Mouse (Mus musculus) ovary, postnatal 14 days (tissue): ENCODE data around the gene Stra8.

ENCODE experiments used
- DNase-seq: peaks from one replicate; pipeline ENCODE4 v3.0.0; 2022; ENCODE audit warnings: low spot score

Stra8 gene

GRCm38 (mm10) chr6:34919956-34920355, at the start of gene Stra8:
TSS of gene Stra8 (plus strand) at chr6:34920163.
- DNase-seq: no peak

GRCm38 (mm10) chr6:34870724-34871123, 49.2 kb upstream of the Stra8 start:
- no peak for DNase-seq

DNA sequence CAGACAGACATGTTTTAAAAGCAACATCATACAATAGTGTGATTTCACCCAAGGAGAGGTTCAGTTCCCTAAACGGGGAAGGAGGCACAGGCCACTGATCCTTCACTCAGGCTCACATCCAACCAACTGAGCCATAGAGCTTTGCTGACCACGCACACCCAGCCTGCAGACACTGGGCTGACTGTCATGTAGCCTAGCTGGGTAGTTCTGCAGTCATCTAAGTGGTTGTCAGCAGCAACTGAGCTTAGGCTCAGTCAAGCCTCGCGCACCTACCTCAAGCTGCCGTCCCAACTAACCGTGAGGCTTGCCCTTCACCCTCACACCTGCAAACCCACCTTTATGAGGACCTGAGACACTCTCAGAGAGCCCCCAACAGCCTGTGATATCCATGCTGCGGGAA, 48.0 kb upstream of the Stra8 start:
- no peak for DNase-seq

DNA sequence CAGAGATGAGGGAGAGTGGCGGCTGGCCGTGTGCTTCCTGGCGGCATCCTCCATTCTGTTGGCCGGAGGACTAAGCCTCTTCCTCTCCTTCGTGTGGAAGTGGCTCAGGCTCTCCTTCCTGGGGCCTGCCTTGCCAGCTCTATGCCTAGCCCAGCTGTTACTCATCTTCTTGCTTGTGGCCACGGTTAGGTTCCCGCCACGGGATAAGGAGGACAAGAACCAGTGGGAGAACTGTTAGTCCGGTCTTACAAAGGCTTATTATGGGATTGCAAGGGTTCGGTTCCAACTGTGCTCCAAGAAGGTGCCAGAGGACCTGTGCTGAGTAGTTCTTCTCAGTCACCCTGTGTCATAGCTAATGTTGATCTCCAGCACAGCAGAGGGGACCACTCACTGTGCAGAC, 47.1 kb upstream of the Stra8 start:
- DNase-seq: no peak

DNA sequence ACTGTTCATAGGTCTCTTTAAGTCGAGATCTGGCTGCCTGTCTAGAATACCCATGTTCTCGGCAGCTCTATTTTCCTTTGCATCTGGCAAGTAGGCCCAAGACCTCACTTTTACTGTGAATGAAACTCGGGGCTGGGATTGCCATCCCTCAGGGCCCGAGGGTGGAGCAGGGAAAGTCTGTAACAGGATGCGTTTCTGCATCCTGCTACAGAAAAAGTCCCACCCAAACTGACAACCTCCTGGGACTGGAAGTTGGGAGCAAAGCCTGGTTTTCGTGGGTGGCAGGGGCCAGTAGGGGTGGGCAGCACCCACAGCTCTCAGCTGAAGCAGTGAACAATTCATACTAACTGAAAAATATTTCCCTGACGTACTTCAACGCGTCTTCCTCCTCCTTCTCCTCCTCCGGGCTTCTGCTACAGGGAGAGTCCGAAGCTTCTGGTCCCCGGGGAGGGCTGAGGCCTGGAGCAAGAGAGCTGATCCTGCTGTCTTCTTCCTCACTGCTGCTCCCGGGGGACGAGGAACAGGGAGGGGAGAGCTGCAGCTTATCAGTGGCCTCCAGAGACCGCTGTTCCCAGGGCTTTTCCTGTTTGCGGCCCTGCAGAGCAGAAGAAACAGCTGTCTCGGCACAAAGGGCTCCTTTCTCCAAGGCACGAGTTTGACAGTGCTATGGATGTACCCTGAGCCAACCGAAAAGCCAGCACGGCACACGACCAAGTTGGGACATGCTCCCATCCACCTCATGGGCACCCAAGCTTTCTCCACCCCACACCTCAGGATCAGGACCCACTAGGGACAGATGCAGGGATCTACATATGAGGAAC, 45.7 kb upstream of the Stra8 start:
- no peak for DNase-seq

DNA sequence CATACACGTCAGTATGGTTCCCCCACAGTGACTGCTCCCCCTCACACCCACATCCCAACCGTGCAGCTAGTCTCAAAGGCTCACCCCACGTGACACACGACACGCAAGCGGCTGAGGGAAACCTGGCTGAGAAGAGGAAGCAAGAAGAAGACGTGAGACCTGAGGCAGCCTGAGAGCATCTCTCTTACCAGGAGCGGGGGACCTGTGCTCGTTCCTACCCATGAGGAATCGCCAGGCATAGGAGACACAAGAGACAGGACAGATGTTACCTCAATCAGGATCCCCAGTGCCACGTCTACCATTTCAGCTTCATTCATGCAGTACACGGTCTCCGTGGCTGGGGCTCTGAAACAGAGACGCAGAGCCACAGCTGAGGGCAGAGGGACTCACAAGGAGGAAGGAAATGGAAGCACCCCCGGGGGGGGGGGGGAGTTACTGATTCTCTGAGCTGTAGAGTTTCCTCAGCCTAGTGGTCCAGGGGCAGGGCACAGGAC, 44.6 kb upstream of the Stra8 start:
- no peak for DNase-seq

GRCm38 (mm10) chr6:34875966-34876834, 43.8 kb upstream of the Stra8 start:
- no peak for DNase-seq

GRCm38 (mm10) chr6:34876835-34877156, 43.2 kb upstream of the Stra8 start:
- DNase-seq: no peak

DNA sequence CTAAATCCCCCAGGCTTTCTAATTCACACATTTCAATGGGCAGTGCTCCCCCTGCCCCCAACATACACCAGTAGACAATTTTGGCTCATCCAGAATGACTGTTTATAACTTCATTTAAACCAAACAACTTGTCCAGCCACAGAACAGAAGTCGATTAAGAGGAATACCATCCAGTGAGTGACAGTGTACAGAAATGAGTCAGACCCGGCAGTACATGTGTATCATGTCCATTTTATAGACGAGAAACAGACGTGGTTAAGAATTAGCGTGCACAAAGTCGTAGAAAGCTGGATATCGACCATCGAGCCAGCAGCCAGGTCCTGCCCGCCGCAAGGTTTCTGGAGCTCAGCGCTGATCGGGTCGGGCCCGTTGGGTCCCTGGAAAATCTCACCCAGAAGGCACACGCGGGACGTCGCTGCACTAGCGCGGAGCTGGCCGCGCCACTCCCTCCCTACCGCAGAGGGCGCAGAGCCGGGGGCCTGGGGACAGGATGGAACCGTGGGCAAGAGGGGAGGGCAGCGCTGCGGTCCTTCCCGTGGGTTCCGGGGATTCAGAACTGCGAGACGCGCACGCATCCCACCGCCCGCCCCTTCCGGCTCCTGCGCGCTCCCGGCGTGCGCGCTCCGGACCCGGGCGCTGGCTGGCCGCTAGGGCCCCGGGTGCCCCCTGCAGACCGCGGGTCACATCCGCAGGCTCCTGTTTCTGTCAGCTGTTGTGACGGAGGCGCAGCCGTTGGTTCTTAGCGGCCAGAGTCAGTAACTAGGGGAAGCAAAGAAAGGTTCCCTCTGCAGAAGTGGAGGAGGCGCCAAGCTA, 42.2 kb upstream of the Stra8 start, which contains the start of gene Cyren:
Gene Cyren, minus strand, starts transcription at position 552 of the 813 bp plus-strand sequence.
- peak; percentile 91 for DNase-seq

DNA sequence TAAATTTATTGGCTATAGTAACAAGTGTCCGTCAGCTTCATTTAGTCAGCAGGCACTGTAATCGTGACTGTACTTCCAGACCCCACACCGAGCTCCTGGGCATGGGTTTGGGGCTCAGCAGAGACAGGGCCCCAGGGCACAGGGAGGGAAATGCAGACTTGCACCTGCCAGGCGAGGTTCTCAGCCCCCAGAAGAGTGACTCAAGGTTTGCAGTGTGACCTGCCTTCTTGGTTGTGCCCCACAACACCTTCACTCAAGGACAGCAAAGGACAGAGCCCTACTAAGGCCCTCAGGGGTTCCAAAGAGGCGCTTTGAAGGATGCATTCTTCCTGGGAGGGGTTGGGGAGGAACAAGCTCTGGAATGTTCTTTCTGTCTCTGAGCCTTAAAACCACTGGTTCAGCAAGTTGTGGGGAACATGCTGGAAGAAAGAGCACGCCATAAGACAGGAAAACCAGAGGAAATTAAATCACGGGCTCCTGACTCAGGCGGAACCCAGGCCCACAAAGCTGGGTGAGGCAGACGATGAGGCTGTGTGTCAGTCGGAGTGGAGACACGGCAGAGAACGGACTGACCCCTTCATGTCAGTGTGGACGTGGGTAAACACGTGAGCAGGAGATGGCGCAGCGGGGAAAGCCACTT, 40.7 kb upstream of the Stra8 start:
- no peak for DNase-seq

DNA sequence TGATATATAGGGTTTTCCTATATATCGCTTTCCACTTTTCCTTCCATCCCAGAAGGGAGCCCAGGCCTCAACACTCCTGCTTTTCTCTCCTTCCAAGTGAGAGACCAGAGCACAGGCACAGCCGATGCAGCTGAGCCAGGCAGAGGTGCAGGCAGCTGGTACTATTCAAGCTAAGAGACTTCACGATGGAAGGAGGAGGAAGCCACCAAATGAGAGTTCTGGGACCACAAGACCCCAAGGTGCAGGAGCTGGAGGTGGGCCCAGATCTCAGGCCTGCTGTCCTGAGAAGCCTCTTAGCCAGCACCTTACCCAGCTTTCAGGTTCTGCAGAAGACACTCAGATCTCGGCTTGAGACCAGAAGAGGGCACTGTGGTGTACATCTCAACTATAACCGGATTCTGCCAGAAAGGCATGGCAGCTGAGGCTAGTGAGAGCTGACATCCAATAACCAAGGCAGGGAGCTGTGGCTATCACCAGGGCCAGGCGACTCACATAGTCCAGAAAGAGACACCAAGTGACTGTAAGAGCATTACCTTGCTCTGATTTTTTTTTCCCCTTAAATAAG, 40.0 kb upstream of the Stra8 start:
- no peak for DNase-seq

DNA sequence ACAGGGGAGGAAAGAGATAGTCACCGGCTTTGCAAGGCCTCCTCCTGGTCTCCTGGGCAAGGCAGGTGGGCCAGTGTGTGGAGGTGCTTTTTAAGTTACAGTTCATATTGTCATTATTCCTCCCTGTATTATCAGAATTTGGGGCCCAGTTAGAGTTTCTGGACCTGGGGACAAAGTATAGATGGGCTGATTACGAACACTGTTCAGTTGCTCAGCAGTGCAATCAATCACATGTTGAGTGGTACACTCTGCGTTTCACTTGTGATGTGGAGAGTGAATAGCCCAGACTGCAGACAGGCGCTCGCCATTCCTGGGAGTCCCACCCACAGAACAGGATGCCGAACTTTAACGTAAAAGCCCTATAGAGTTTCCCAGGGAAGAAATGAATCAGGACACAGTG, 35.2 kb upstream of the Stra8 start:
- no peak for DNase-seq

GRCm38 (mm10) chr6:34887131-34887850, 32.7 kb upstream of the Stra8 start:
- DNase-seq: no peak

- DNase-seq: no peak
Measured at GRCm38 (mm10) chr6:34889185-34889584, 30.8 kb upstream of the Stra8 start.

GRCm38 (mm10) chr6:34895569-34895968, 24.4 kb upstream of the Stra8 start:
- no peak for DNase-seq

DNA sequence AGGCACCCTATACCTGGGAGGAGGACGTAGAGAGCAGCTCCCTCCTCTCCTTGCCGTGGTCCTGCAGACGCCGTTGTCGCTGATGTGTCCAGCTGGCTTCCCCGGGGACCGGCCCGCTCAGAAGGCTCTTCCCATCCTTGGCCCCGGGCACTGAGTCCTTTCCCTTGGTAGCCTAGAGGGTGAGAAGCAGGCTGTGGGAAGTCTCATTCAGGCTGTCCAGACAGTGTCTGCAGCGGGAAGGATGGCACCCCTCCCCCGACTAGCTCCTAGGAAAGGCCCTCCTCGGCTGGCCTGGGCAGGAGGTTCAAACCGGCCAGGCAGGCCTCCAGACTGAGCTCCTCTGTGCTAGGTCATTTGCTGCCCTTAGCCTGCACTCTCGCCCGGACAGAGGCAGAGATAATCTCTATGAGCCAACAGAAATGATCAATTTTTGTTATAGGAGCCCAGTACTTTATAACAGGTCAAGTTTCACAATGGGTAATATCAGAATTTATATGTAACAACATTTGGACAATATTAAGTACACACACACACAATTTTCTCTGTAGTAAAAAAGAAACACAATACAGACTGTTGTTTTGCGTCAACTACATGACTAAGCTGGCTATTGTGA, 23.7 kb upstream of the Stra8 start:
- no peak for DNase-seq

DNA sequence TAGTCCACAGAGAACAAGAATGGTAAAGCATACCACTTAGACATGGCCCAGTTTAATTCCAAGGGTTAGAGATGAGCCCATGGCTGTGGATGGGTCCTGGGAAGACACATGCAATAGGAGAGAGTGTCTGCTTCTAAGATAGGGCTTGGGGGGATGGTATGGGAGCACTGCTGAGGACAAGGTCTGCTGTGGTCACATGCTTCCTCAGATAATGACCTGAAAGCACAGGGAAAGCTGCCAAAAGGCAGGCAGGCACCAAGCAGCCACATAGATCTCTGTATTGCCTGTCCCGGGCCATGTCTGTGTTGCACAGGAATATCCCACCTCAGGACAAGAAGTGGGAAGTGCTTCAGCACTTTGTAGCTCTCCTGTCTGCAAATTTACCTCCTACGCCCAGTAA, 20.8 kb upstream of the Stra8 start:
- no peak for DNase-seq

DNA sequence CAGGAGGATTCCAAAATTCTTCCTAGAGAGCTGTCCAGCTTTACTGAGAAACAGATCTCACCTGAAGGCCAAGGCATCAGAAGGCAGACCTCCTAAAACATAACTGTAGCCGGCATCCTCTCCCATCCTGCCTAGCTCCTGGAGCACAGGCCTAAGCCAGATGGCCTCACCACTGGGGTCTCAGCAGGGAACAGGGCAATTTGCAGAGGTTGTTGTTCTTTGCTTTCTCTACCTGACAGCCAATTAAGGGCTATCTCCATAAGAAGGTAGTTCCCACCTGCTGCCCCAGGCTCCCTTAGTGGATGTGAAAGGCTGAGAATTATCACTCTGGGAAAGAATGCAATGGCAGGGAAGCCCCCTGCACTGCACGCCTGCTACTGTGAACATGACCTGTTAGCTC, 19.0 kb upstream of the Stra8 start:
- DNase-seq: no peak

- no peak for DNase-seq
Measured at GRCm38 (mm10) chr6:34901911-34902444, 18.0 kb upstream of the Stra8 start.

GRCm38 (mm10) chr6:34902578-34902977, 17.4 kb upstream of the Stra8 start:
- no peak for DNase-seq
